Mouse (Mus musculus): ENCODE data around the gene Cdk9. TPM values are rescaled to one million over a fixed set of nuclear protein-coding genes. Genes with fewer than 3 reads are reported as not detected.

Cdk9 gene
- total and polyA plus RNA-seq, 2 experiments from 2014 or later, result 35.5 to 58.4 TPM

GRCm38 (mm10) chr2:32740916-32741272, 28.0 kb upstream of the Cdk9 start, which contains the start of gene 6330409D20Rik:
Gene 6330409D20Rik (minus strand): TSS chr2:32741016.
- Histone ChIP-seq H3K4me2 (ENCODE audit: low read depth, low read length) (peak within 1 kb of the TSS; percentile 66), H3K9me3 (replicated peaks; ENCODE audit: control insufficient read depth, low read length) (no peaks in the 10 kb centered on the region), H3K27me3 (ENCODE audit: control insufficient read depth, insufficient read depth, low read length) (peaks cover 20% of the 10 kb centered on the region), H3K4me3 (ENCODE audit: low read depth, low read length) (peak within 1 kb of the TSS; percentile 41), H3K9ac (replicated peaks; ENCODE audit: low read depth, low read length) (0 out of 2 replicates have a peak within 1 kb of the TSS, but pooled peaks have one; percentile 3), H3K36me3 (replicated peaks; ENCODE audit: control insufficient read depth, insufficient read depth, low read length) (peaks cover 9% of the 10 kb centered on the region), H3K27ac (ENCODE audit: low read depth) (no peak within 1 kb of the TSS), H3K4me1 (ENCODE audit: control insufficient read depth, insufficient read depth) (peaks cover 8% of the 10 kb centered on the region; the same call in 1 of the 2 replicates)
- no peak for TF ChIP-seq EP300 (IDR thresholded peaks at IDR 0.05; ENCODE audit: low read depth)
- TF ChIP-seq CTCF (IDR thresholded peaks at IDR 0.05; ENCODE audit: low read depth), result no peak
- ATAC-seq (ENCODE audit: insufficient read depth, low read depth), result no peak
- DNase-seq (ENCODE audit: low spot score), result no peak
- WGBS, result 18% methylated on average over 10 of the region's 11 CpGs

GRCm38 (mm10) chr2:32739311-32739710, 26.4 kb upstream of the Cdk9 start:
- no peak for TF ChIP-seq EP300 (IDR thresholded peaks at IDR 0.05; ENCODE audit: low read depth)
- no peak for TF ChIP-seq CTCF (IDR thresholded peaks at IDR 0.05; ENCODE audit: low read depth)
- Histone ChIP-seq H3K9ac (replicated peaks; ENCODE audit: low read depth, low read length) (no peak overlapping the region), H3K4me1 (ENCODE audit: control insufficient read depth, insufficient read depth) (peaks cover 8% of the 10 kb centered on the region), H3K9me3 (replicated peaks; ENCODE audit: control insufficient read depth, low read length) (no peaks in the 10 kb centered on the region), H3K27ac (ENCODE audit: low read depth) (no peak overlapping the region), H3K4me2 (ENCODE audit: low read depth, low read length) (no peak overlapping the region), H3K4me3 (ENCODE audit: low read depth, low read length) (no peak overlapping the region), H3K27me3 (ENCODE audit: control insufficient read depth, insufficient read depth, low read length) (peaks cover 20% of the 10 kb centered on the region), H3K36me3 (replicated peaks; ENCODE audit: control insufficient read depth, insufficient read depth, low read length) (no peaks in the 10 kb centered on the region; the same call in 1 of the 2 replicates)
- 68% methylated on average over 4 of the region's 4 CpGs for WGBS
- no peak for DNase-seq (ENCODE audit: low spot score)
- ATAC-seq (ENCODE audit: insufficient read depth, low read depth), result no peak

- Histone ChIP-seq H3K27ac (ENCODE audit: low read depth) (peak overlapping the region; percentile 87), H3K4me1 (ENCODE audit: control insufficient read depth, insufficient read depth) (peaks cover 8% of the 10 kb centered on the region), H3K36me3 (replicated peaks; ENCODE audit: control insufficient read depth, insufficient read depth, low read length) (no peaks in the 10 kb centered on the region; the same call in 1 of the 2 replicates), H3K4me2 (ENCODE audit: low read depth, low read length) (no peak overlapping the region), H3K27me3 (ENCODE audit: control insufficient read depth, insufficient read depth, low read length) (peaks cover 11% of the 10 kb centered on the region), H3K4me3 (ENCODE audit: low read depth, low read length) (no peak overlapping the region), H3K9ac (replicated peaks; ENCODE audit: low read depth, low read length) (no peak overlapping the region), H3K9me3 (replicated peaks; ENCODE audit: control insufficient read depth, low read length) (no peaks in the 10 kb centered on the region)
- DNase-seq (ENCODE audit: low spot score) (no peak), ATAC-seq (ENCODE audit: insufficient read depth, low read depth) (no peak)
- 46% methylated on average over 6 of the region's 6 CpGs for WGBS
- TF ChIP-seq EP300 (IDR thresholded peaks at IDR 0.05; ENCODE audit: low read depth), result no peak
- TF ChIP-seq CTCF (IDR thresholded peaks at IDR 0.05; ENCODE audit: low read depth), result no peak
Measured at GRCm38 (mm10) chr2:32737008-32737407, 24.1 kb upstream of the Cdk9 start.

- no peak overlapping the region for H3K4me3 ChIP-seq (ENCODE audit: low read depth, low read length)
- H3K9ac ChIP-seq (replicated peaks; ENCODE audit: low read depth, low read length), result no peak overlapping the region
Measured at GRCm38 (mm10) chr2:32736306-32736829, 23.5 kb upstream of the Cdk9 start.

GRCm38 (mm10) chr2:32734933-32735332, 22.1 kb upstream of the Cdk9 start:
- peak overlapping the region; percentile 87 for H3K27ac ChIP-seq (ENCODE audit: low read depth)
- WGBS, result 48% methylated on average over 4 of the region's 4 CpGs

More at GRCm38 (mm10) chr2:32736306-32736829, 23.5 kb upstream of the Cdk9 start:
- Histone ChIP-seq H3K27me3 (ENCODE audit: control insufficient read depth, insufficient read depth, low read length) (peaks cover 5% of the 10 kb centered on the region), H3K4me1 (ENCODE audit: control insufficient read depth, insufficient read depth) (peaks cover 5% of the 10 kb centered on the region), H3K9me3 (replicated peaks; ENCODE audit: control insufficient read depth, low read length) (no peaks in the 10 kb centered on the region), H3K36me3 (replicated peaks; ENCODE audit: control insufficient read depth, insufficient read depth, low read length) (no peaks in the 10 kb centered on the region; the same call in 1 of the 2 replicates), H3K4me2 (ENCODE audit: low read depth, low read length) (no peak overlapping the region), H3K27ac (ENCODE audit: low read depth) (peak overlapping the region; percentile 87)
- TF ChIP-seq EP300 (IDR thresholded peaks at IDR 0.05; ENCODE audit: low read depth), result no peak
- TF ChIP-seq CTCF (IDR thresholded peaks at IDR 0.05; ENCODE audit: low read depth), result no peak
- DNase-seq (ENCODE audit: low spot score), result no peak
- WGBS, result 39% methylated on average over 3 of the region's 3 CpGs
- ATAC-seq (ENCODE audit: insufficient read depth, low read depth), result no peak

More at GRCm38 (mm10) chr2:32734933-32735332, 22.1 kb upstream of the Cdk9 start:
- H3K9ac ChIP-seq (replicated peaks; ENCODE audit: low read depth, low read length), result no peak overlapping the region
- H3K27me3 ChIP-seq (ENCODE audit: control insufficient read depth, insufficient read depth, low read length), result no peaks in the 10 kb centered on the region
- no peaks in the 10 kb centered on the region for H3K9me3 ChIP-seq (replicated peaks; ENCODE audit: control insufficient read depth, low read length)
- no peak overlapping the region for H3K4me3 ChIP-seq (ENCODE audit: low read depth, low read length)
- peak; percentile 76 for ATAC-seq (ENCODE audit: insufficient read depth, low read depth)
- no peaks in the 10 kb centered on the region; the same call in 1 of the 2 replicates for H3K36me3 ChIP-seq (replicated peaks; ENCODE audit: control insufficient read depth, insufficient read depth, low read length)
- DNase-seq (ENCODE audit: low spot score), result peak; percentile 74
- H3K4me1 ChIP-seq (ENCODE audit: control insufficient read depth, insufficient read depth), result peaks cover 11% of the 10 kb centered on the region
- H3K4me2 ChIP-seq (ENCODE audit: low read depth, low read length), result peak overlapping the region; percentile 31
- no peak for TF ChIP-seq CTCF (IDR thresholded peaks at IDR 0.05; ENCODE audit: low read depth)
- peak; percentile 97 for TF ChIP-seq EP300 (IDR thresholded peaks at IDR 0.05; ENCODE audit: low read depth)

All from heart, postnatal 0 days (tissue).